Mouse (Mus musculus) v-Abl transformed pro-B cells (cell line): ENCODE data around the gene Nckap5l.

Experiments used
- in situ Hi-C, 2 experiments: fragments of 400-800 bp; cut with MboI; formaldehyde crosslinking; loops; one replicate each; pipeline ENCODE4 v1.15.1; 2025; ENCODE audit not compliant: unreplicated experiment in 2 of 2

Nckap5l gene

GRCm38 (mm10) chr15:99433913-99434312 lies 23.6 kb downstream of the Nckap5l start:
- in situ Hi-C loops, result no loop called here

GRCm38 (mm10) chr15:99433081-99433718 lies 24.3 kb downstream of the Nckap5l start:
- in situ Hi-C loops, result no loop called here

GRCm38 (mm10) chr15:99431967-99432366 lies 25.6 kb downstream of the Nckap5l start:
- in situ Hi-C loops, result no loop called here

GRCm38 (mm10) chr15:99431504-99431903 lies 26.0 kb downstream of the Nckap5l start:
- in situ Hi-C loops, result no loop called here

GRCm38 (mm10) chr15:99431063-99431462 lies 26.5 kb downstream of the Nckap5l start:
- in situ Hi-C loops, result no loop called here

- in situ Hi-C loops, result no loop called here
Observed at GRCm38 (mm10) chr15:99430394-99430793, 27.2 kb downstream of the Nckap5l start.

- in situ Hi-C loops, result loop anchor here (5.0 kb wide), 1 partner anchor 43 kb away; no protein-coding TSS in a partner anchor
Observed at GRCm38 (mm10) chr15:99423884-99424283, 33.7 kb downstream of the Nckap5l start.

GRCm38 (mm10) chr15:99423131-99423530 lies 34.4 kb downstream of the Nckap5l start:
- in situ Hi-C loops, result loop anchor here (5.0 kb wide), 1 partner anchor 44 kb away; no protein-coding TSS in a partner anchor

- in situ Hi-C loops, result loop anchor here (5.0 kb wide), 1 partner anchor 45 kb away; no protein-coding TSS in a partner anchor
Observed at GRCm38 (mm10) chr15:99422551-99422950, 35.0 kb downstream of the Nckap5l start.

GRCm38 (mm10) chr15:99421676-99422075 lies 35.9 kb downstream of the Nckap5l start:
- in situ Hi-C loops, result loop anchor here (5.0 kb wide), 1 partner anchor 46 kb away; no protein-coding TSS in a partner anchor

GRCm38 (mm10) chr15:99421152-99421551 lies 36.4 kb downstream of the Nckap5l start:
- in situ Hi-C loops, result loop anchor here (5.0 kb wide), 1 partner anchor 46 kb away; no protein-coding TSS in a partner anchor

- in situ Hi-C loops, result loop anchor here (5.0 kb wide), 1 partner anchor 47 kb away; no protein-coding TSS in a partner anchor
Observed at GRCm38 (mm10) chr15:99420521-99421014, 37.0 kb downstream of the Nckap5l start.

GRCm38 (mm10) chr15:99420101-99420500 lies 37.4 kb downstream of the Nckap5l start:
- in situ Hi-C loops, result loop anchor here (5.0 kb wide), 1 partner anchor 47 kb away; no protein-coding TSS in a partner anchor

GRCm38 (mm10) chr15:99417692-99418271 lies 39.8 kb downstream of the Nckap5l start:
- in situ Hi-C loops, result loop anchor here in 1 of 2 experiments (10.0 kb wide), 1 partner anchor 267 kb away; no protein-coding TSS in a partner anchor

- in situ Hi-C loops, result loop anchor here in 1 of 2 experiments (10.0 kb wide), 1 partner anchor 268 kb away; no protein-coding TSS in a partner anchor
Observed at GRCm38 (mm10) chr15:99416957-99417356, 40.6 kb downstream of the Nckap5l start.

GRCm38 (mm10) chr15:99416348-99416882 lies 41.1 kb downstream of the Nckap5l start:
- in situ Hi-C loops, result loop anchor here in 1 of 2 experiments (10.0 kb wide), 1 partner anchor 268 kb away; no protein-coding TSS in a partner anchor

- in situ Hi-C loops, result loop anchor here in 1 of 2 experiments (10.0 kb wide), 1 partner anchor 269 kb away; no protein-coding TSS in a partner anchor
Observed at GRCm38 (mm10) chr15:99415793-99416192, 41.8 kb downstream of the Nckap5l start.

- in situ Hi-C loops, result loop anchor here in 1 of 2 experiments (10.0 kb wide), 1 partner anchor 273 kb away; no protein-coding TSS in a partner anchor
Observed at GRCm38 (mm10) chr15:99411747-99412146, 45.8 kb downstream of the Nckap5l start.

- in situ Hi-C loops, result no loop called here
Observed at GRCm38 (mm10) chr15:99408845-99409244, 48.7 kb downstream of the Nckap5l start.

- in situ Hi-C loops, result no loop called here
Observed at GRCm38 (mm10) chr15:99406986-99407570, 50.5 kb downstream of the Nckap5l start.
